Mouse (Mus musculus) cerebellum, adult 2 months (tissue): ENCODE measurements around the gene Atp1a4. TPM values are rescaled to one million over a fixed set of nuclear protein-coding genes. Genes with fewer than 3 reads are reported as not detected.

Experiments
- DNase-seq, 2 experiments: peaks; one replicate each; pipeline ENCODE4 v3.0.0; 2021
- H3K27ac ChIP-seq: fragments of 200-500 bp; 2 replicates; pipeline ENCODE4 v1.5.1; 2012; ENCODE audit warnings: low read length, control low read depth, inconsistent platforms; ENCODE audit not compliant: insufficient read depth
- H3K27me3 ChIP-seq: fragments of 200-500 bp; 2 replicates; pipeline ENCODE4 v1.6.1; 2012; ENCODE audit warnings: inconsistent platforms, mild to moderate bottlenecking, low read length, moderate library complexity; ENCODE audit not compliant: control insufficient read depth, insufficient read depth
- H3K4me1 ChIP-seq: fragments of 200-500 bp; 2 replicates; pipeline ENCODE4 v1.6.1; 2011; ENCODE audit warnings: low read length; ENCODE audit not compliant: control insufficient read depth, insufficient read depth
- H3K4me3 ChIP-seq: fragments of 200-500 bp; replicated peaks from 2 replicates; pipeline ENCODE3; 2011; ENCODE audit warnings: mild to moderate bottlenecking, low read depth, low read length, control low read depth; ENCODE audit not compliant: insufficient read depth
- CTCF ChIP-seq: fragments of 200-500 bp; IDR thresholded peaks from 2 replicates; pipeline ENCODE4 v1.5.1; 2011; ENCODE audit warnings: low read depth, mild to moderate bottlenecking, control low read depth, low read length, moderate library complexity, borderline replicate concordance; ENCODE audit not compliant: insufficient read depth
- POLR2A ChIP-seq: fragments of 200-500 bp; IDR thresholded peaks from 2 replicates; pipeline ENCODE4 v1.6.1; 2011; ENCODE audit warnings: low read length, control low read depth, borderline replicate concordance; ENCODE audit not compliant: insufficient read depth
- WGBS: fragments of 180-500 bp; shearing (Covaris S2); methylation state at CpG from one replicate; pipeline ENCODE4 v1.1.7; 2018; 5-methylcytosine and 5-hydroxymethylcytosine counted together
- polyA plus RNA-seq: library from polyadenylated mRNA; depleted of rRNA; stranded (reverse); fragments of >200 nt; gene quantifications from 2 replicates; pipeline ENCODE4 v1.2.3, GENCODE M21; 2012

Atp1a4 gene
- polyA plus RNA-seq, 1 experiment = not detected

- Histone ChIP-seq H3K27ac (no peak overlapping the region), H3K4me1 (peaks cover 6% of the 10 kb centered on the region), H3K4me3 (no peak overlapping the region), H3K27me3 (no peaks in the 10 kb centered on the region)
- no peak for TF ChIP-seq POLR2A
- no peak for TF ChIP-seq CTCF
- WGBS = 74% methylated on average over 13 of the region's 13 CpGs
- DNase-seq = no peak
Observed at GRCm38 (mm10) chr1:172278328-172278727, 20.1 kb upstream of the Atp1a4 start.

- DNase-seq = no peak
- no peaks in the 10 kb centered on the region for H3K27me3 ChIP-seq
- no peak for TF ChIP-seq POLR2A
- TF ChIP-seq CTCF = no peak
- H3K4me3 ChIP-seq = no peak overlapping the region
- 75% methylated on average over 3 of the region's 3 CpGs for WGBS
- no peak overlapping the region for H3K27ac ChIP-seq
- H3K4me1 ChIP-seq = no peaks in the 10 kb centered on the region
Observed at GRCm38 (mm10) chr1:172277172-172277571, 19.0 kb upstream of the Atp1a4 start.

GRCm38 (mm10) chr1:172274547-172274946 lies 16.3 kb upstream of the Atp1a4 start:
- Histone ChIP-seq H3K27ac (no peak overlapping the region), H3K27me3 (no peaks in the 10 kb centered on the region), H3K4me3 (no peak overlapping the region), H3K4me1 (no peaks in the 10 kb centered on the region)
- no peak for DNase-seq
- 88% methylated on average over 5 of the region's 5 CpGs for WGBS
- TF ChIP-seq POLR2A (no peak), CTCF (no peak)

DNA sequence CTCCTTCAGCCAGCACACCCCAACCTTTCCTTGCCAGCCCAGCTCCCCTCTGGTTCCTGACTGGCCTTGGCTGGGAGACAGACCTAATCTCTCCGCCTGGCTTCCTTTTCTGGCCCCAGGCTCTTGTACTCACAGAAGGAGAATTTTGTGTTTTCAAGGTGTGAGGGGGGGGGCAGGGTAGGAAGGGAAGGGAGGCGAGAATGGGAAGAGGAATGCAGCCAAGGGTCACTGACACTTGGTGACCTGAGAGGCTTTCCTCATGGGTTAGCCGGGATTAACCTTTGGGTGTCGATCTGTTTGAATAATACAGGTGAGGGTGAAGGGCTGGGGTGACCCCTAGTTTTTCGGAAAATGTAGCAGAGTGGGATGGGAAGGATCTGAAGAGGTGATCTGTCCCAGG lies 15.9 kb upstream of the Atp1a4 start:
- no peak for DNase-seq
- no peaks in the 10 kb centered on the region for H3K27me3 ChIP-seq
- H3K4me3 ChIP-seq = no peak overlapping the region
- 56% methylated on average over 5 of the region's 5 CpGs for WGBS
- H3K4me1 ChIP-seq = no peaks in the 10 kb centered on the region
- no peak overlapping the region for H3K27ac ChIP-seq
- TF ChIP-seq CTCF = no peak
- no peak for TF ChIP-seq POLR2A

DNA sequence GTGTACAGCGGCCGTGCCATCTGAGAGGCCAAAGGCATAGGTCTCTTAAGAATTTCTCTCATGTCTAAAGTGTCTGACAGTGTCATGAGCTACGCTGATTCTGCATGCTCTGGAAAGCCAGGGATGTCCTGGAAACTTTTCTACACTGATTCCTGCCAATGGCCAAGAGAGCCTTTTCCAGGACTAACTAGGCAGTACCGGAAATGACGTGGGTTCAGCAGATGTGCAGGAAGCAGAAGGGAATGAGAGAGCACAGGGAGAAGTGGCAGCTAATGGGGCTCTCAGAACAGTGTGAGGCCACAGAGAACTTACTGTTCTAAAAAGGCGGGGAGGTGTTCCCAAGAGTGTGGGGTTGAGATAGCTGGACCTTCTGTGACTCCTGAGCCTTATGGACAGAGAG lies 15.2 kb upstream of the Atp1a4 start:
- Histone ChIP-seq H3K4me1 (no peaks in the 10 kb centered on the region), H3K4me3 (no peak overlapping the region), H3K27ac (no peak overlapping the region), H3K27me3 (no peaks in the 10 kb centered on the region)
- TF ChIP-seq POLR2A = no peak
- no peak for TF ChIP-seq CTCF
- WGBS = 84% methylated on average over 6 of the region's 6 CpGs
- DNase-seq = no peak

DNA sequence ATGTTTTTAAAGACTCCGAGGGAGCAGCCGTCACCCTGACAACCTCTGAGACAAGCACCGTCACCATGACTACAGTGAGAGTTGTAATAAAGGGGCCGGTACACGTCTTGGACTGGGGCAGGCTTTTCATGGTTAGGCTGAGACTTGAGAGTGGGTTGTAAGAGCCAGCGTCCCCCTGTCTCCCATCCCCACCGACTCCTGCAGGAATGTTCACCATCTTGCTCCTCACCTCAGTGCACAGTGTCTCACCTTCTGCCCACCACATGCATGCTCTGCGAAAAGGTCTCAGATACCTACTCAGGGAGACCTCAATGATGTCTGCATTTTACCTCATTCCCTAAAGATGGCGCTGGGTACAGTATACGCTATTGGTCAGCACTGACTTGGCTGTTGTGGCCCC lies 13.6 kb upstream of the Atp1a4 start:
- WGBS = 42% methylated on average over 10 of the region's 10 CpGs
- no peak overlapping the region for H3K4me3 ChIP-seq
- DNase-seq = no peak
- no peak for TF ChIP-seq CTCF
- TF ChIP-seq POLR2A = no peak
- H3K4me1 ChIP-seq = no peaks in the 10 kb centered on the region
- no peaks in the 10 kb centered on the region for H3K27me3 ChIP-seq
- H3K27ac ChIP-seq = no peak overlapping the region

- no peak for DNase-seq
- H3K27me3 ChIP-seq = no peaks in the 10 kb centered on the region
- no peaks in the 10 kb centered on the region for H3K4me1 ChIP-seq
- H3K27ac ChIP-seq = no peak overlapping the region
- no peak overlapping the region for H3K4me3 ChIP-seq
- TF ChIP-seq CTCF (no peak), POLR2A (no peak)
- 73% methylated on average over 3 of the region's 3 CpGs for WGBS
Observed at GRCm38 (mm10) chr1:172271208-172271607, 13.0 kb upstream of the Atp1a4 start.

- TF ChIP-seq POLR2A = no peak
- no peak for TF ChIP-seq CTCF
- H3K4me3 ChIP-seq = no peak within 1 kb of the TSS
- DNase-seq = no peak
- H3K4me1 ChIP-seq = no peaks in the 10 kb centered on the region
- WGBS = 52% methylated on average over 8 of the region's 8 CpGs
- no peaks in the 10 kb centered on the region for H3K27me3 ChIP-seq
- no peak within 1 kb of the TSS for H3K27ac ChIP-seq
Observed at GRCm38 (mm10) chr1:172261477-172262078, 3.4 kb upstream of the Atp1a4 start, which contains the start of gene Igsf8. Igsf8 (plus strand) TSS chr1:172261641.
